Mouse (Mus musculus) CD4-positive helper T cell, adult 2 months (primary cell): Measurements from ENCODE around the gene Reln.

Experiments used
- DNase-seq: peaks from one replicate; pipeline ENCODE4 v3.0.0-alpha.2; 2012; ENCODE audit warnings: low read depth, missing footprints, low spot score

Reln gene

DNA sequence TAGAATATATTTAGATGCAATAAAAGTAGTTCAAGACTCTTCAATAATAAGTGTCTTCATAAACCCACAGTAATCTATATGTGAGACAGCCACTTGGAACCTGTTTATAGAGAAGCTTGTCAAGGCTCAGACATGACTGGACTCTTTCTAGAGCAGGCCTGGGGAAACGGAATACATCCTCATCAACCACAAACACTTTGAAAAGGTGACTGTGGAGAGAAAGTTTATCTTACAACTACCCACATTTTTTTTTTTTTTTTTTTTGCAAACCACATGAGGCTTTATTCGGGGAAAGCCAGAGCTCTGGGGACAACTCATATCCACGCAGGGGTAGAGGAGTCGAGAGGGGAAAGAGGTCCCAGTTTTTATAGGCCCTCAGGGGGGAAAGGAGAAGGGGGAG lies 36.6 kb downstream of the Reln start:
- DNase-seq, result no peak

DNA sequence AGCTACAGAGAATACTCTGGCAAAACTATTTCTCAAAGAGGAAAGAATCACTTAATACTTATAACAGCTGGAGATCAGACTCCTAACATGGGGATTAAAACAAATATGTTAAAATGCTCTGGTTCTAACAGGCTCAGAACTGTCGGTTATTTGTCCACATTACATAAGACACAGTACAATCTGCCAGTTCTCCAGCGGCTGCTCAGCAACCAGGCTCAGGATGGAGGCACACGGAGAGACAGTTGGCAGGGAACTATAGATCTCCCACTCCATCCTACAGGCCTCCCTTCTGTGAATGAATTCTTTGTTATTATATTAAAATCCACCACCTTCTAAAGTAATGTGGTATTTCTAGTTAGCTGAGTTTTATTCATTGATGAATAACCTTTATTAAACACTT lies 37.4 kb downstream of the Reln start:
- DNase-seq, result no peak

- DNase-seq, result no peak
Observed at GRCm38 (mm10) chr5:22303709-22304108, 40.8 kb downstream of the Reln start.

DNA sequence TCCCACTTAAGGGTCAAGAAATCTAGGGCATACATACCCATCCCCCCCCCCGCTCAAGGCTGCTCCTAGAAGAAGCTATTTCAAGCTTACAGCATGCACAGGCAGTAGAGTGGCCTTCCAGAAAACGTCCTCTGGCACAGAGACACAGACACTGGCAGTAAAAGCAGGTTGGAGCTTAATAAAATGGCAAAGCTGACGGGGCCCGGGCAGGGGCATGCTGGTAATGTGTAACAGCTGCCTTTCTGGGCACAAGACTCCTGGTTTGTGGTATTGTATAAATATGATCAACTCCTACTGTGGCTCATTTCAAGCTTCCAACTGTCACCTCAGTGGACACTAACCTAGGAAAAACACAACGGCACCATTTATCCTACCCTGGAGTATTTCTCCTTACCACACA lies 42.2 kb downstream of the Reln start:
- no peak for DNase-seq

GRCm38 (mm10) chr5:22300788-22301187 lies 43.7 kb downstream of the Reln start:
- DNase-seq, result no peak

DNA sequence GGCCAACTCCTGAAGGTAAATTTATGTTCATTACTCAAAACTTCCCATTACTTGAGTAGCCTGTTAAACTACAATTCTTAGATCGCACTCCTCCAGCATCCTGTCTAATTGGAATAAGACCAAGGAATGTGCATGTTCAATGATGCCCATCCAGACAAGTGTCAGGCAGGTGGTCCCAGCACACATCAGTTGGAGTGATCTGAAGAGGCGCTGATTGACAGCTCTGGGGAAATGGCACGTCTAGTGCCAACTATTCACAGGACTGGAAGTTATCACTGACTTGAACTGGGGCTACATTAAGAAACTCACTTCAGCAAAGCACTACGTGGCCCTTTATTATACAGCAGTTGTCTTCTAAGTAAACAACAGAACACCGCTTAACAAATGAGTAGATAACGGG lies 44.5 kb downstream of the Reln start:
- DNase-seq, result no peak

DNA sequence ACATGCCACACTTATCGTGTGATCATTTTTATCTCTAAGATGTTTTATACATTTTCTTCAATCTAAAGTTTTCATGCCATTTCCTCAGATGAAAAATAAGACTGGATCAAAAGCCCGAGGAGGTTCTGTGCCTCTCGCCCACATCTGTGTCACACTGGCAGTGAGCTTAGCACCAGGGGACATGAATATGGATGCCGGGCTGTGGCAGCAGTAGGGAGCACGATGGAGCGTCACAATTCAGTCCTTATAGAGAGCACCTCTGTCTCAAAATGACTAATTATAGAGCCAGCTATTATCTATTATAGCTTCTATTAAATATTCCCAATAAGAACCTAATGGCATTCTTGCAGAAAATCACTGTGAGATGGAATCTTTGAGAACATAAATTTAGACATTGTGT lies 49.3 kb downstream of the Reln start:
- no peak for DNase-seq

- DNase-seq, result no peak
Observed at GRCm38 (mm10) chr5:22291409-22291808, 53.1 kb downstream of the Reln start.

DNA sequence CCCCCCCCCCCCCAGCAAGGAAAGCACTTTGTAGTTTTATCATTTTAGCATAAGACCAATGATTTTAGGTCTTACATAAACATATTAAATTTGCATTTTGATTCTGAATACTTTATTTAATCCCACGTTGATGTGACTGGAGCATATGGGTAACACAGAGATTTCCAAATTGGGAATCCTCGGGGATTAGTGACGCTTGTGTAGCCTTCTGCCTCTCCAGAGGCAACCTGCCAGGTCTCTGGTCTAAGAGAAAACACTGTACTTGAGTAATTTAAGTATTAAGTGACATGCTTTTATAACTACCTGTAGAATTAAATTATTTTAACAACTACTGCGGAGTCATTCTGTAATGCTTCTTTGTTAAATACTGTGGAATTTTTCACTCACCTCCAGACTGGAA lies 59.1 kb downstream of the Reln start:
- no peak for DNase-seq

- no peak for DNase-seq
Observed at GRCm38 (mm10) chr5:22282141-22282665, 62.3 kb downstream of the Reln start.

DNA sequence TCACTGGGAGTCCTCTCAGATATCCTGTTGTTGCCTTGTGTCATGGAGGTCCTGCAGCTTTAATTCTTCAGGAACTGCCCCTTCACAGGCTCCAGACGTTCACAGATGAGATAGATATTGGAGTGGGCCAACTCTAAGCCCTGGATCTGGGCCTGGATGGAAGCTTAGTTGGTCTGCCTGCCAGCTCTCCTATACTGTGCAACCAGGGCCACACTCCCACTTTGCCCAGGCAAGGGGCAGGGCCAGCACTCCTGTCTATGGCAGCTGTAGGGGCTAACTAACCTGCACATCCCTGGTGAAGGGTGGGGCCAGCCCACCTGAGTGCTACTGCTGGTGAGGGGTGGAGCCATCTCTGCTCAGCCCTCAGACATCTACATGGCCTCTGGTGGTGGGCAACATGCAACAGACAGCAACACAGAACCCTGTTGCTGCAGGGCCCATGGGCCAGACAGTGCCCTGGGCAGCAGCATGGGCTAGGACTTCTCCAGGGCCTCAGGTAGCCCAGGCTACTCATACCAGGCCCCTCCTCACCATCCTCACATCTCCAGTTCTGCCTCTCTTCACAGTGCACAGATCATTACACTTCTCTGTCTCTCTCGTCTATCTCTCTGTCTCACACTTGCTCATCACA lies 63.9 kb downstream of the Reln start:
- DNase-seq, result no peak

DNA sequence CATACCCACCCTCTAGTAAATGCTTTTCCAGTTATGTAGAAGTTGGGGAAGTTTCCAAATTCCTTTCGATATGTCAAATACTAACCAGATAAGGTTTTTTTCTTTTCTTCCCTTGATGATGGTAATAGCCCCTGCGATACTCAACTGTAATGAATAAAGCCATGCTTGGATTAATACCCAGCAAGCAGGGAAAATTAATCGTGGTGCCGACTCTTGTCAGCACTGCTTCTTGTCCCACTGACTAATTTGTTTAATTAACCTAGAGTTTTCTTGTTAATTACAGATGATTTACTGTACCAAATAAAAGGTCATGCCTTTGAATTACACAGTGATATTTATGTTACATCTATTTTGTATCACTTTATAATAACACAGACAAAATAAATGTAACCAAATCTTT lies 65.3 kb downstream of the Reln start:
- no peak for DNase-seq

GRCm38 (mm10) chr5:22274134-22274533 lies 70.4 kb downstream of the Reln start:
- DNase-seq, result no peak

DNA sequence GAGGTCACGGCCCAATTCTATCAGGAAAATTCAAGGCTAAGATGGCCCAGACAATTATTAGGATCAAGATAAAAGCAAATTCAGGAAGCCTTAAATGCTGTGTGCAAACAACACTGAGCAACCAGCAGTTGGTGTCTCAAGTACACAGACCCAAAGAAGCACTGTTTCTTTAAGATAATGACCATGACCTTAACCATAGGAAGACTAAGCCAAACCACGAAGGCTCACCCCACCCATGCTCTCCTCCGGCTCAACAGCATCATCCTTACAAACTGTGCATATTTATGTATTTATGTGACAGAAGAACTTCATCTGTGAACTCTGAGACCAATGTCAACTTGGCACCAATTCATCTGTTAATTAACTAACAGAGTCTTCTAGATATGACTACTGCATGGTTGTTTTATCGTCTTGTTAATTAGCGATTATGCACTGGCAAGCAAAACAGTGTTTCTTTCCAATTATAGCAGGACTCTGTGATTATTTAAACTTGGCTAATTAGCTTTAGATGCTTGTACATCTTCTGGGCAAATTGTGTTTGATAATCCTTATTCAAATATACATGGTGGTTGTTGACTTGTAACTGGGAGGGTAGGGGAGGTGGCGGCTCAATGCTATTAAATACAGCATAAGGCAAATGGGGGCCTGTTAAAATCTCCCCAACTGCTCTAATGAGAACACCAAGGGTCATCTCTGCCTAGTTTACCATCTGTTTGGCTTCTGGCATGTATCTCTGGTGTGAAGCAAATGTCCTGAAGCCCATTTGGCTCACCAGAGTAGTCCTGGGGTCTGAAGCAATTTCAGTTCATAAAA lies 77.8 kb downstream of the Reln start:
- DNase-seq, result no peak

DNA sequence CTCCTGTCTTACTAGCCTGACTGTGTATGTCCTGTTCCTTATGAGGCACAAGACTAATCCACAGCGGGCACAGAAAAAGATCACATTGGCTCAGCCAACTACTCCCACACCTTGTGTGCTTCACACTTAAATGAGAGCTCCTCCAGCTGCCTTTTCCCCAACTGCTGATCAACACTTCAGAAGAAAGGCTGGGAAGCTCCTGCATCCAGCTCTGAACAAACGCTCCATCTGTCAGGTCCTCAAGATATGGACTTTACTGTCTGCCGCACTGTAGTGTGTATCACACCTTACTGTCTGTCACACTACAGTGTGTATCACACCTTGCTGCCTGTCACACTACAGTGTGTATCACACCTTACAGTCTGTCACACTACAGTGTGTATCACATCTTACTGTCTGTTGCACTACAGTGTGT lies 82.1 kb downstream of the Reln start:
- no peak for DNase-seq

DNA sequence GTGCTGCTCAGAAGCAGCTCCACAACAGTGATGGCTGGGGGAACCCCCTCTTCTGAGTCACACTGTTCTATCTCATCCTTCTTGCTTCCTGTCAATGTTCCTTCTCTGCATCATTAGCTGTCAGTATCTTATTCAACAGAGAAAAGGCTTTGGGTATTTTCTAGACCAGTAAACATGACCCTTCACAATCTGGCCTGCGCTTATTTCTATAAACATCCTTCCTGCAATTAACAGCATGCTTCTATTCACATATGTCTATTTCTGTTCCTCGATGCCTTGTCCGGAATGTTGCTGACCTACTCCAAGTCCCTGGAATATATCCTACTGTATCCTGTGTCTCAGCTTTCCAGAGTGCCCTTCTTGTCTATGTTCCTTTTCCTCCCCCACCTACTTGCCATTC lies 89.2 kb downstream of the Reln start:
- DNase-seq, result no peak

GRCm38 (mm10) chr5:22253910-22254309 lies 90.6 kb downstream of the Reln start:
- DNase-seq, result no peak

DNA sequence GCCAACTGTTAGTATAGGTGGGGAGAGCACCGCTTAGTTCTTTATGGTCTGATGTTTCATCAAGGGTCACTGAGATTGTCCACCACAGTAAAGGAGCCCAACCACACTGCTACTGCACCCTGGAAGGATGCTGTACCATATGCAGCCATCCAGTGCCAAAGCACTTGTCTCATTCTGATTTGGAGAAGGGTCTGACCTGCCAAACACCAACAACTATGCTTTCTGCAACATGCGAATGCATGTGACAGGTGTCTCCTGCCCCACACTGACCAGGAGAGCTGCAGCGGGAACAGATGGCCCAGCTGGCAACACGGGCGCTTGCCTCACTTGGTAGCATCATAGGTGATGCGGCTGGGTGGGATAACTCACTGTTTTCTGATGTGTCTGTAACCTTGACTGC lies 91.2 kb downstream of the Reln start:
- no peak for DNase-seq

DNA sequence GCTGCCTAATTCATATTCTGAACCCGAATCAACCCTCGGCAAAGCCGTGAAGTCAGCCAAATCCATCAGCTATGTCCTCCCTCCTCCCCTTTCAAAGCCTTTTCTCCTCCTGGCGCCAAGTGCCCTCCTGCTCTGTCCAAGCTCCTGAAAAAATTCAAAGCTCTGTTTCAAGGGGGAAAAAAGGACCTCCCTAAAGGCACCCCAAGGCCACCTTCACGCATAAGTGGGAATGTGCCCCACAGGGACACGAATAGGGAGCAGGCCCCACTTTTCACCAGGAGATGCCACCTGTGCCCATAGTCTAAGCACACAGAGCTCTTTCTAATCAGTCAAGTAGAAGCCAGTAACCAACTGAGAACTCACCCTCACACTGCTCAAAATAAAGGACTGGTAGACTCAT lies 96.7 kb downstream of the Reln start:
- DNase-seq, result no peak

GRCm38 (mm10) chr5:22245056-22245455 lies 99.4 kb downstream of the Reln start:
- DNase-seq, result no peak

DNA sequence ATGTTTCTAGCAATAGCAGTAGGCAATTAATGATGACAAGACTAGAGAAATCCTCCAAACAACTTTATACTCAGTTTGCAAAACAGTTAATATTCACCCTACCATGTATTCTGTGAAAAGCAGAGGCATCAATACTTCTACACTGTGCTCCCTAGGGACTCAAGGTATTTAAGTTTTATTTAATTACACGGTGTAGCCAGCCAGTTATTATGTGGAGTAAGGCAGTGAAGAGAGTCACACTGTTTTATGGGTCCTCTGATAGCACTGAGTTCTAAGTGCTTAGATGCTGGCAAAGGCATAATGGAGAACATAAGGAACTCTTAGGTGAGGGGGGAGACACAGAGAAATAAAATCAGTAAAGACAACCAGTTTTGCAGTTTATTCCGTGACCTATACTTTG lies 101.0 kb downstream of the Reln start:
- DNase-seq, result no peak

DNA sequence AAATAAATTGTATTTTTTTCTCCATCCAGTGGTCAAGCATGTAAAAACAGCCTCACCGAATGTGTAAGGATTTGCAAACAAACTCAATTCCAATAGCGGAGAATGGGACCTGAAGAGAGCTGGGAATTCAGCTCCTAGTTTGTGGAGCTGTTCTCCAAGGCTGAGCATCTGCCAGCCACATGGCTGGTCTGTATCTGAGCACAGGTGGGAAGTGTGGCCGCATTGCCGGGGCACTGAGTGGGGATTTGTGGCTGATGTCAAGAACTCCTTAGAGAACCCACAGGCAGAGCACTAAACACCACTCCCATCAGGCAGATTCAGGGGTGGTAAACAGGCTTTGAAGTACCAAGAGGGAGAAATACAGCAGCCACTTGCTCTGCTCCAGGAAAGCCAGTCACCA lies 102.9 kb downstream of the Reln start:
- DNase-seq, result no peak

- no peak for DNase-seq
Observed at GRCm38 (mm10) chr5:22236801-22237200, 107.7 kb downstream of the Reln start.
